Mouse (Mus musculus): Measurements from ENCODE around the gene Ttll8.

- TF ChIP-seq CTCF (IDR thresholded peaks at IDR 0.05; ENCODE audit: borderline replicate concordance, insufficient read depth, low read depth, low read length) (no peak), POLR2A (IDR thresholded peaks at IDR 0.05; ENCODE audit: borderline replicate concordance, insufficient read depth, low read length) (no peak)
These were observed 1.1 kb upstream of the Ttll8 start for GRCm38 (mm10) chr15:88955342-88955741.

Measured in cerebellum, adult 2 months (tissue).